Mouse (Mus musculus): ENCODE measurements around the gene Ctc1.
"Not testable (repeated sequence)": the region's sequence is repeated elsewhere in the genome, so short reads cannot be mapped to it uniquely, and the experiment has no call there.

Gene Ctc1

GRCm38 (mm10) chr11:69008182-69009121 lies 7.3 kb upstream of the Ctc1 start, which contains the start of gene Pfas:
Pfas (minus strand) TSS chr11:69008460.
- peak; percentile 89 to 92 for DNase-seq

GRCm38 (mm10) chr11:69009508-69009907 lies 6.2 kb upstream of the Ctc1 start:
- DNase-seq = no peak

- no peak for DNase-seq
These were observed 5.0 kb upstream of the Ctc1 start for GRCm38 (mm10) chr11:69010400-69011323.

- not testable (repeated sequence) for DNase-seq
These were observed 4.3 kb upstream of the Ctc1 start for GRCm38 (mm10) chr11:69011445-69011844.

- peak; percentile 75 to 84 for DNase-seq
These were observed 3.6 kb upstream of the Ctc1 start for GRCm38 (mm10) chr11:69012071-69012601.

GRCm38 (mm10) chr11:69016755-69017154 lies 1.0 kb downstream of the Ctc1 start:
- DNase-seq = no peak

GRCm38 (mm10) chr11:69020691-69021090 lies 5.0 kb downstream of the Ctc1 start:
- no peak for DNase-seq

- no peak for DNase-seq
These were observed 10.9 kb downstream of the Ctc1 start for GRCm38 (mm10) chr11:69026562-69026961.

GRCm38 (mm10) chr11:69028805-69029204 lies 13.1 kb downstream of the Ctc1 start:
- DNase-seq = no peak

GRCm38 (mm10) chr11:69033552-69033951 lies 17.8 kb downstream of the Ctc1 start:
- DNase-seq = no peak

- DNase-seq = no peak
These were observed 18.9 kb downstream of the Ctc1 start for GRCm38 (mm10) chr11:69034585-69034984.

GRCm38 (mm10) chr11:69035411-69035810 lies 19.7 kb downstream of the Ctc1 start:
- DNase-seq = no peak

GRCm38 (mm10) chr11:69035849-69036248 lies 20.1 kb downstream of the Ctc1 start:
- peak; percentile 78 to 84 for DNase-seq

GRCm38 (mm10) chr11:69036486-69037230 lies 20.9 kb downstream of the Ctc1 start:
- peak; percentile 79 to 82 for DNase-seq

GRCm38 (mm10) chr11:69037231-69038061 lies 21.7 kb downstream of the Ctc1 start:
- peak; percentile 85 for DNase-seq

GRCm38 (mm10) chr11:69038173-69038572 lies 22.5 kb downstream of the Ctc1 start:
- DNase-seq = no peak

GRCm38 (mm10) chr11:69045531-69046394 lies 30.1 kb downstream of the Ctc1 start, which contains the start of gene Aurkb:
Aurkb (plus strand) TSS chr11:69045647.
- DNase-seq = peak; percentile 79 to 84

GRCm38 (mm10) chr11:69046395-69046774 lies 30.7 kb downstream of the Ctc1 start:
- DNase-seq = peak in 1 of 2 experiments; percentile 5

- no peak for DNase-seq
These were observed 31.9 kb downstream of the Ctc1 start for GRCm38 (mm10) chr11:69047592-69047991.

- DNase-seq = no peak
These were observed 32.4 kb downstream of the Ctc1 start for GRCm38 (mm10) chr11:69048151-69048550.
